Mouse (Mus musculus) retina, postnatal 1 day (tissue): Measurements from ENCODE around the gene Slc34a3.

Experiments
- DNase-seq: peaks from one replicate; pipeline ENCODE4 v3.0.0-alpha.2; 2012

Slc34a3 gene

DNA sequence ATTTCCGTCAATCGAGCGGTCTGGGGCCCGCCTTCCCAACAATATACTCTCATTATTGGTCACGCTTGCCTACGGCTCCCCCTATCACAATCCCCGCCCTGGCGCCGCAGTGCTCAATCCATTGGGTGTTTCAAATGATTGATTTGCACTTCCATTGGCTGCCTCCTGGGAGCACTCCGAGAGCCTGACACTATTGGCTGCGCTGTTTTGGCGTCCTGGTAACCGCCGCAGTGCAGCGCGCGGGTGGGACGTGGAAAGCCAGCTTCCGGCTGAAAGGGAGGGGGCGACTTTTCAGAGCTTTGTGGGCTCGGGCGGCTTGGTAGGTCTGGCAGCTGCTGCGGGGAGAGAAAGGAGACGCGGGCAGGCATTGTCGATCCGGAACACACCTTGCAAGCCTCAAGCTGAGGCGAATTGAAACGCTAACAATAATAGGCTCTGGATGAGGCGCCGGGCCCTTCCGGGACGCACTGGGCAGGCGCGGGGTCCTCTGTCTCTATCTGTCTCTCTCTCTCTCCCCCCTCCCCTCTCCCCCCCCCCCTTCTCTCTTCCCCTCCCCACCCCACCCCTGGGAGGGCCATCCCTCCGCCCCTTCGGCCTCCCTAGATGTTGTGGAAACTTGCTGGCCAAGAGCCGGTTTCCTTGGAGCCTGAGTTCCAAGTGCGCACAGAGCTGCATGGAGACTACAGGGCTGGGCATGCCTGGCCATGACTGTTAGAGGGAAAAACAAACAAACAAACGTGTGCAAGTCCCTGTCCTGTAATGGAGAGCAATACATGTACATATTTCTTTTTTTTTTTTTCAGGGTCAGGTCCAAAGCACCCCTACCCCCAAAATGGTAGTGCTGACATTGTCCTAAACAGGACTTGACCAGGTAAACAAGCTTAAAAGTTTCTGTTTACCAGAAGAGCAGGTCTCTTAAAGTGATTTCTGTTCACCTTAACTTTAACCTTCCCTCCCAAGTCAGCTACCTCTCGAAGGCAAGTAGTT lies 9.1 kb downstream of the Slc34a3 start:
- DNase-seq = peak; percentile 100

DNA sequence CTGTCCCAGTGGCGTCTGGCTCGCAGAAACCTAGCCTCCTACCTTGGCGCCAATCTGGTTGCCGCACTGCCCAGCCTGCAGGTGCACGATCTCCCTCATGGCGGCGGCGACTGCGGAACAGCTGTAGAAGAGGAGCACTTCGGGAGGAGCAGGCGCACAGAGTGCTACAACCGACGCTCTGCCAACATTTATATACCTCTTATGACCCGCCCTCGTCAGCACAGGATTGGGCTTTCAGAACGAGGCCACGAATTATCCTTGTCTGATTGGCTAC lies 9.7 kb downstream of the Slc34a3 start, which contains the start of gene Tubb4b:
Gene Tubb4b, minus strand, starts transcription at position 211 of the 274 bp plus-strand sequence.
- DNase-seq = no peak

DNA sequence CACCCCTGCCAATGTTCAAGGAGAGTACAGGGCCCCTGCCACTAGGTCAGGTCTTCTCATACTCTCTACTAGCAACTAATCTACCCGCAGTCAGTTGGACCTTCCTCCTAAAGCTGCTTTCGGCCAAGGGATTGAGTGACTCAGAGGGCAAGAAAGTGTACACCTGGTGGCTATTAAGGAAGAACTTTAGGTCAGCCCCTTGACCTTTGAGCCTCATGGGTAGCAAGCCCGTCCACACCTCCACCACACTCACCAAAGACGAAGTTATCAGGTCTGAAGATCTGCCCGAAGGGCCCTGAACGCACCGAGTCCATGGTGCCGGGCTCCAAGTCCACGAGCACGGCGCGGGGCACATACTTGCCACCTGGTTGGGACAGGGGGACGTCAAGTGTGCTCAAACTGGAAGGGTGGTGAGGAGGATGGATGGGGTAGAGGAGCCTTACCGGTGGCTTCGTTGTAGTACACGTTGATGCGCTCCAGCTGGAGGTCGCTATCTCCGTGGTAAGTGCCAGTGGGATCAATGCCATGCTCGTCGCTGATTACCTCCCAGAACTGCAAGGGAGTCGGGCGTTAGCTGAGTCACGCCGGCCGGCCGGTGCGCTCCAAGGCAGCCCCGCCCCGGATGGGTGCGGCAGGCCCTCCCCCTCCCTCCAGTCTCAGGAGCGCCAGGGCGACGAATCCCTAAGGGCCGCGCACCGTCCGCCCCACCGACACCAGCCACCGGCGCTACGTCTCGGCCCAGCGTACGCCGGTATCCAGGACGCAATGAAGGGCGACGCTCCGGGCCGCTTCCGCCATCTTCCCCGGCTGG lies 10.3 kb downstream of the Slc34a3 start:
- DNase-seq = no peak

DNA sequence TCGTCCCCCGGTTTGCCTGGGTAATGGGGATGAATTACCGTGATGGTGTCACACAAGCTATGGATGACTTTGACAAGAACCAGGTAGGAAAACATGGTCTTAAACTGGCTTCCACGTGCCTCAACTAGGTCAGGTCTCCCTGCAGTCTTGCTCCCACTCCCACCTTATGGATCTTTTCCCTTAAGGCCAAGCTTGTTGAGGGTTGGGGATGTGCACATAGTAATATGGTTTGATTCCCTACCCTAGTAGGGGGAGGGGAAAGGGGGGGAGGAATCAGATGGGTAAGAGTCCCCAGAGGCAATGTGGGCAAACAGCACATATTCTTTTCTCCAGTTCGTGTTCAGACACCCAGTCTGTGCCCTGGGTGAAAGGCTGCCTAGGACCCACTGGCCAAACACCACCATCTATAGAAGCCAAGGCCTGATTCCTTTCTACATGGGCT lies 12.8 kb downstream of the Slc34a3 start:
- no peak for DNase-seq

DNA sequence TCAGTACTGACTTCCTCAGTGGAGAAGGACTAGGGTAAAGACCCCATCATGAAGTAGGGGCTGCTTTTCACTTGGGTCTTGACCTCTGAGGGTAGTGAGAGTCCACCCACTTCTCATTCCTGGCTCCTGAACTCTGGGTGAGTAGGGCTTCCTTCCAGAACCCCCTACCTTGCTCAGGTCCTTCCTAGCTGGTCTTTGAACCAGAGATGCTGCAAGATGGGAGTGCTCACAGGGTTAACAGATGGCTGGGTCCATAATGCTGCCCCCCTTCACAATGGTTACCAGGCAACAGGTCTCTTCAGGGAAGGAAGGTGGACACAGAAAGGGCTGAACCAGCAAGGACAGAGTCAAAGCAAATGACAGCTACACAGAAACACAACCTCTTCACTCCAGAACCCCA lies 15.7 kb downstream of the Slc34a3 start, which contains the start of gene Fam166a:
Gene Fam166a, plus strand, starts transcription at position 301 of the 400 bp plus-strand sequence.
- DNase-seq = peak; percentile 23

DNA sequence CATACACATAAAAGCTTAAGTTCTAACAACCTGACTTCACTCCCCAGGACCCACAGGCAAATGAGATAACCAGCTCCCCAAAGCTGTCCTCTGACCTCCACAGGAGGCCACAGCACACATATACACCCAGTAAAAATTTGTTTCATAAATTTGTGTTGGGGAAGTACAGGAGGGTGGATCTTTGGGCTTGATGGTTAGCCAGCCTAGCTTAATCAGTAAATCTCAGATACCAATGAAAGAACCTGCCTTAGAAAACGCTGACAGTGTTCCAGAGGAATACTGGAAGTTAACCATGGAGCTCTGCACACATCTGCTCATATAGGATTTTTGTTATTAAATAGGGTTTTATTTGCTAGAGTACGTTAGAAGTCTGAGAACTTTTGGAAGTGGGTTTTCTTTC lies 16.5 kb downstream of the Slc34a3 start:
- DNase-seq = no peak

DNA sequence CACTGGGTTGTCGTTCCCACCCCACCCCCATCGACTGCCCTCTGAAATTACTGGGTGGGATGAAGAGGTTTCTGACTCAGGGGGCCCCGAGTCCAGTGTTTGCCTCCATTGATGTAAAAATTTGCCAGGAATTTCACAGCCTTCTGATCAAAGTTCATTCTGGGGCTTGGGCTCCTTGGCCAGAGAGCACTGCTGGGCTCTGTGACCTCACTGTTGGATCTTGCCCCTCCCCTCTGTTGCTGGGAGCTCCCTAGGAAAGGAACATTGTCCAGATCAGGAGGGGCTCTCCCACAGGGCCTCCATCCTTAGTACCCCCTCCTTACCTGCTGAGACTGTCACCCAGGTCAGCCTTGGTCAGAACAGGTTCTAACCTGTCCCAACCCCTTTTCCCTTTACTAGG lies 19.7 kb downstream of the Slc34a3 start, which contains the start of gene Stpg3:
Gene Stpg3, minus strand, starts transcription at position 194 of the 400 bp plus-strand sequence.
- DNase-seq = no peak

DNA sequence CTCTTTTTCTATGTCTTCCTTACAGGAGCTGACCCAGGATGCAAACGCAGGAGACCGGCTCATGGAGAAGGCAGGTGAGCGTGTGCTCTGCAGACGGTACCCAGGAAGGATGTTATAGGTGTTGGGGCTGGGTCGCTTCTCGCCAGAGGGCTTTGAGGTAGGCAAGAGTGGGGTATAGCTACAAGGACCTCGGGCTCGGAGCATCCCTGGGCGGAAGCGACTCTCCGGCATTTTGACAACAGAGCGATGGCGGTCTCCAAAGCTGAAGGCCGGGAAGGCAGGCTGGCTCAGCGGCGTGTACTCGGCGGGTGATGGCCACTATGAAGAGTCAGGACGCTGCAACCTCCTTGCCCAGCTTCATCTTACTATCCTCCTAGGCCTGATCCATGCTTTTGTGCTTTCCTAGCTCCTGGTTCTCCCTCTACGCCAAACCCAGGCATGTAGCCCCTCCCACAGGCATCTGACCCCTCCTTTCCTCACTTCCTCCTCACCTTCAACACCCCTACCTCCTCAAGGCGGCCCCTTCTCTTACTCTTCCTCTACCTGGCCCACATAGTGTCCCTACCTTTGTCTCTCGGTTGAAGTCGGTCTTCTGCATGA lies 20.8 kb downstream of the Slc34a3 start:
- no peak for DNase-seq

DNA sequence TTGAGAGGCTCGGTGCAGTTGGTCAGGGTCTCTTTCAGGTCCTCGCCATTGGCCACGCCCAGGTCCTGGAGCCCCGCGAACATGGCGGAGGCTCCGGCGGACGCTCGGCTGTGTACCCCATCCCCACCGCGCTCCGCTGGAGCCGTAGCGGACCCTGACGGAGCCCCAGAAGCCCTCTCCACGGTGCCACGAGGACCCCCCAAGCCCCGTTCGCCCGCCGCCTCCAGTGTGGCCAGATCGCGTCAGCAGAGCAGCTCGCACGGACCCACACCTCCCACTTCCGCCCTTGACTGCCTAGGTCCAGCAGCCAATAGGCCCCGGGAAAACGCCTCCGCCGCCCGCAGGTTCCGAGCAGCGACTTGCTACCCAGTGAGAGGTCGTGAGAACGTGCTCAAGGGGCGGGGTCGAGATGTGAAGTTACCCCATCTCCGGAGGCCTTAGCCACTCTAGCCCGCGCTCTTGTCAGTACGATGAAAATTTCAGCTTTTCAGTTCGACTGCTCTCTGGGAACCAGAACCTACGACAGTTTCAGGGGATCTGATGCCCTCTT lies 23.0 kb downstream of the Slc34a3 start, which contains the start of gene Nelfb:
Gene Nelfb, minus strand, starts transcription at position 369 of the 550 bp plus-strand sequence.
- peak; percentile 94 for DNase-seq

DNA sequence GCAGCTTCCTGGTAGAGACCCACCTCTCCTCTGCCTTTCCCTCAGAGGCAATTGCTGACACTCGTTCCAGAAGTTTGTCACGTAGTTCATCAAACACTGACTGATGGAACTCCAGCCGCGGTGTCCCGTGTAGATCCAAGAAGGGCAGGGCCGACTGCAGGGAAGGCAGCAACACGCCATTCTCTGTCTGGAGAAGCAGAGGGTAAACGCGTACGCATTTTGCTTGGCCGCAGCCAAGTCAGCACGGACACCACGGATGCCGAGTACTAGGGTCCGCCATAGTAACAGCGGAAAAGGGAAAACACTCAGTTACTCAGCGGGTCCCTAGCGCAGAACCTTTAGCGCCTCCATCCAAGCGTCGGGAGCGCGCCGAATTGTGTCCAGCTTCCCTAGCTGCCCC lies 23.5 kb downstream of the Slc34a3 start:
- no peak for DNase-seq

DNA sequence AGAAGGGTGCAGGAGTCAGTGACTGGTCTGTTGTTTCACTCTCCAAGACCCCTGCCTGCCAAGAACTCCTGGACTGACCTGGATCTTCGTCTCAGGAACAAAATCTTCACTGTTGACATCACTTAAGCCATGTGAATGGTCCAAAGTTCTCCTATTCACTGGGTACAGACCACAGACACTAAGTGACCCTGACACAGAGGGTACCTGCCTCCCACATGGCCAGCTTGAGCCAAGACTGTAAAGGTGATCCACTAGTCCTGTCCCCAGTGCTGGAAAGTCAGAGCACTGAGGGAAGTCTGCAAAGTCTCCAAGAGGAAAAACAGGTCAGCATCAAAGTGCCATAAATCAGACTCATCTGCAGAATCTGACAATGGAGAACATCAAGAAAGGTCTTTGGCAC lies 26.6 kb downstream of the Slc34a3 start:
- no peak for DNase-seq

DNA sequence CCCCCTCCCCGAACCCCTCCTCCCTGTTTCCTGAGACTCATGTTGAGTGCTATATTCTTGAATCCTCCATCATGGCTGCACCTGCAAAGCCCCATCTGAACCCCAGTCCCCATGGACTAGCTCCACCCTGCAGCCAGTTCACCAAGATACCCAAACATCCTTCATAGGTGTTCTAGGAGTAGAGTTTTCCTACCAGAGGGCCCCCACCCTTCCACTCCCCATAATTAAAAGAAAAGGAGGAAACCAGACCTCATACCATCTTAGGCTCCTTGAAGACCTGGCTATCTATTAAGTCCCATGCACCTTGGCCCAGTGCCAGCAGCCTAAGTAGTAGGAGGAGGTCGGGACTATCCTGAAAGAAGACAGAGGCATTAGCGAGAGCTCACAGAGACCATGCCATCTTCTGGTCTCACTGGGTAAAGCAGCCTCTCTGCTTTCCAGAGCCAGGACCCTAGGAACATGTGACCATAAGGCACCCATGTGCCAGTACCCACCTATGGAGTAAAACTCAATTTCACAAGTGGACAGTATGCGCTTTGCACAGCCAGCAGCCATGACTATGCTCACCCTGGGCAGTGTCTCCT lies 30.4 kb downstream of the Slc34a3 start:
- DNase-seq = peak; percentile 46

DNA sequence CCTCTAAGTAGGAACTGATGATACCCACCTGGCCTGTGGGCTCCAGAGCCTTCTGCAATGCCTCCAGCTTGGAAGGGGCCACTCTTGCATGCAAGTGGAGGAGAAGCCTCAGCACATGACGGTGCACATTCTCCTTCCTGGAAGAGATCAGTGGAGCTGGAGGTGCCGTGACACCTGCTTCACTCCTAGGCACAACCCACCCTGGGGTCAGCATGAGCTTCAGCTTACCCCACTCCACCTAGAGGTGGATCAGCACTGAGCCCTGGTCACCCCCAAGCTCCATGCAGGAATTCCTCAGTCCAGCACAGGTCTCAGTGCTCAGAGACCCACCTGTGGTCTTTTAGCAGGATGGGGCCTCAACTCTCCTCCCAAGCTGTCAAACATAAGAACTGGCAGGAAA lies 33.5 kb downstream of the Slc34a3 start:
- DNase-seq = no peak

DNA sequence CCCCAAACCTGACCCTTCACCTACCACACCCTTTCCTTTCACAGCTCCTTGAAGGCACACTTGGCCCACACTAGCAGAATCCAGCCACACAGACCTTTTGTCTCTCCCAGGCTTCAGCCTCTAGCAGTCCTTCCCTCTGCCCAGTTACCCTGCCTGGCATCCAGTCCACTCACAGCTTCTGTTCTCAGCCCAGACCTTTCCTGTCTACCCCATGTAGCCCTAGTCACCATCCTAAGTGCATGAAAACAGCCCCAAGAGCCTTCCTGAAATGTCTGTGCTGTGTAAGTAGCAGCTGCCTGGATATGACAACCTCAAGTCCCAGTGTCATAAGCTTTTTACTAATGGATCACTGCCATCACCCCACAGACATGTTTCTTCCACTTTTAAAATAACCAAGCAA lies 36.2 kb downstream of the Slc34a3 start:
- DNase-seq = no peak

DNA sequence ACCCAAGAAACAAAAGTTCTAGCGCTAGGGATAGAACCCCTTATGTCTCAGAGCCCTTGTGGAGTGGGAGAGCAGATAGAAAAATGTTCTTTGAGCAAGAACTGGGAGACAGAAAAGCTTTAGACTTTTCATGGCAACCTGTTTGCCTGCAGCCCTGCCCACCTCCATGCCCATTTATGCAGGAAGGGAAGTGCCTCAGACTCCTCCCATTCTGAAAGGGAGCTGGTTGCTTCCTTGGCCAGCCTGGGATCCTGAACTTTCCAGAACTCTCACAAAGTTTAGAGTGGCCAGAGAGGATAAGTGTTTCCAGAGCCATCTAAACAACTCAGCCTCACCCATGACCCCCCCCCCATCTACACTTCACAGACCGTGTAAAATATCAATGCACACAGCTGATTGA lies 37.0 kb downstream of the Slc34a3 start:
- no peak for DNase-seq

DNA sequence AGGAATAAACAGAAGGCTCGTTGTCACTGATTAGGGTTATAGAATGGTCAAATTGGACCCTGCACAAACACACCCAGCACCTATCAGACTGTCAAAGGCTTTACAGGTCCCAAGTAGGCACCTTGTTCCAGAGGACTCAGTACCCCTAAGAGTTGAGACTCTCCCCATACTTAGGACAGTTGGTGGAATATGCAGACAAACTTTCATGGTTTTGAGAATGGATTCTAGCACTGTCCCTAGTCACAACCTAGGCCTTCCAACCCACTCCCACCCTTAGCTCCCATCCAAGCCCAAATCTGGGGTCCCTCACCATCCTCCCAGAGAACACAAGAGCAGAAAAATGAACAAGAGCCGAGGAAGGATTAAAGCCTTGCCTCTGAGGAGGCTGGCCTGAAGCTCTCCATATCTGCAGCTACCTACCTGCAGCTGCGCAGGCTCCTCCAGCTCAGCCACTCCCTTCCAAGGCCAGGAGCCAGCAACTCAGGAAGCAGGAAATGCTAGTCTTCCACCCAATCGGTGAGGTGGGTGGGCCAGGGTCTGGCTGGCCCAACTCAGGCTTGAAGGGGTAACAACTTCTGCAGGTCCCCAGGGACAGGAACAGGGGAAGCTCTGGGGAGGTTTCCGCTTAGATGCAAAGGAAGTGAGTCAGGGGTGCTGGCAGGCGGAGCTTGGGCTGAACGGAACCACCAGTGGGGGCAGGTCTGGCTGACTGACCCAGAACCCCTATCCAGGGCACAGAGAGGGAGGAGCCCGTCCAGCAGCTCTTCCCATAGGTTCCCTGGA lies 37.8 kb downstream of the Slc34a3 start, which contains the start of gene Tor4a:
Gene Tor4a, minus strand, starts transcription at position 715 of the 783 bp plus-strand sequence.
- DNase-seq = peak; percentile 22

DNA sequence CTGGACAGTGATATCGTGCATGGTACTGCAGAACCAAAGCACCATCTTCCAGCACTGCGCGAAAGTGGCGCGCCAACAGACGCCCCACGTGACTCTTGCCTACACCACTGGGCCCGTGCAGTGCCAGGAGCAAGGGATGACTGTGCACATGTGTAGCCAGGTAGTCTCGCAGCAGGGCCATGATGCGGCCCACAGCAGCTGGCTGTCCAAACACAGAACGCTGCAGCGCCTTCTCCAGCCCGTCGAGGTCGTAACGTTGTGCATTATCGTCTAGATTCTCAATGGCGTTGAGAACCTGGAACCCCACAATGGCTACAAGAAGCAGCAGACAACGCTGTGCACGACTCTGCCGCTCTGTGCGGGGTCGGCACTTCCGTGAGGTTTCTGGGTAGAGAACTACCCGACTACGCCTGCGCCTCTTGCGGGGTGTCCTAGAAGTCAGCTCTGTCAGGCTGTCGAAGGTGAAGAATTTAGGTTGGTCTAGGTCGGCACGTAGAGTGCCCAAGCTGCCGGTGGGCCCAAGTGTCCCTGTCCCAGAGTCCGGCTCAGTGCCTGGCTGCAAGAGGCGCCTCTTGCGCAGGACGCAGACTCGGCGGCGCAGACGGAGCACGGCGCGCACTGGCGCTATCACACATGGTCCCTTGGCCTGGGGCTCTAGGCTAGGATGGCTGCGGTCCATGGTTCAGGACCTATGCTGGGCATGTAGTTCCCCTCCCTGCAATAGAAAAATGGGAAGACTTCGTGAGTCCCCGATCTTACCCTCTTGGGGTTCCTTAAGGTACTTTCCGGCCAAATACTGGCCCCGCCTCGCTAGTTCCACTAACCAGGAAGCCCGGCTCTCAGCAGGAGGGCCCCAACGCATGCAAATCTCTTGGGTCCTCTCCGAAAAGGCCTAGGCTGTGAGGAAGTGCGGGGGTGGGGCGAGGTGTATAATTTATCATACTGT lies 38.7 kb downstream of the Slc34a3 start:
- no peak for DNase-seq

DNA sequence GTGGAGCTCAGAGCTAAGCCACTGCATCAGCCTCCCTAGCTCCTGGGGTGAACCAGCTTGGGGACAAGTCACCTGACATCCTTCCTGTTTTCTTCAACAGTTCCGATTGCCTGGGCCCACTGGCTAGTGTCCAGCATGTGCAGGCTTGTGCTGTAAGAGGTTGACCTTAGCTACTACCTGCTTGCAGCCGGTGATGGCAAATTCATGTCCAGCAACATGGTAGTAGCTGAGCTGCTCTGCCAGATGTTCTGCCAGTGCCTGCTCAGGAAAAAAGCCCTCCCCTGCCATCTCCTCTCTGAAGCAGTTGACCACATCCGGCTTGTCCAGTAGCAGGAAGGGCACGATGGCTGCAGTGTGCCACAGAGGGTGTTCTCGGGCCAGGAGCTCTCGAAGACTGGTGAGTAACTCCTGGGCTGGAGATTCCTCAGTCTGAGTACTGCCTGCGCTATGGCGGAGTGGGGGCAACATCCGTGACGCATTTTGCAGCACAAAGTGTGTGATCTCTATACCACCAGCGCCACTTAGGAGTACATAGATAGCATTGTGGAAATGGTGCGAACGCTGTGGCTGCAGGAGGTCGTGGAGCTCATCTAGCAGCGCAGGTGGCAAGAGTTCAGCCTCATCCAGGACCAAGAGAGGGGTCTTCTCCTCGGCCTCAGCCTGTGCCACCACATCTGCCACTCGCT lies 39.5 kb downstream of the Slc34a3 start:
- DNase-seq = no peak

DNA sequence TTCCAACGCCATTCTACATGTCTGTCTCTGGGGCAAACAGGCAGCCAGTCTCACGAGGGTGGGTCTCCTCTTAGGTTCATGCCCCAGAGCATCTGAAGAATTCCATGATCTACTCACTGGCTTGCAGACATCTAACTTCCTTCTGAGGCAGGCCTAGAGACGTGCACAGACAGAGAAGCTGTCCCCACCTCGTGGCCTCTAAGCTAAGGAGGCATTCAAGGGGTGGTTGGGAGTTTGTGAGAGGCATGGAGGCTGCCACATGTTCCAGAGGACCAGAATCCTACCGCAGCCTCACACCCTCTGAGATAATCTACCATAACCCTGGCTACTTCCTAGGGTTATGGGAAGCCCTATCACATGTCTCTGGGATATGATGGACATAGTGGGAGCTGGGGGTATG lies 40.2 kb downstream of the Slc34a3 start:
- DNase-seq = no peak

DNA sequence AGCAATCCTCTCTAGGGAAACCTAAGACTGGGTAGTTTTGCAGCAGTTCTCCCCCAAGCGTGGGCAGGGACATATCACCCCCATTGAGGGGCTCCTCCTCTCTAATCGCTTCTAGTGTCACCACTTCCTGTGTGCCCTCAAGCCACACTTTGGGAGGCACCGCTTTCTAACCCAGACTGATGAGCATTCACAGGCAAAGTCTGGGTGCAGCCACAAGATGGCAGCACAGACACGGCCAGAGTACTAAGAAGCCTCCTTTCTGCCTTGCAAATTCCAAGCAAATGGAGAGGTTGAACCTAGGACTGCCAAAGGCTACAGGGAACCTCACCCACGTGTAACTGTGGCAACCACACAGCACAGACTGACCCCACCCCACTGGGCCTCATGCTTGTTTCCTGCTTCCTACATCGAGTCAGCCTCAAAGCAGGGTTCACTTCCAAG lies 40.8 kb downstream of the Slc34a3 start:
- peak; percentile 92 for DNase-seq
